Mouse (Mus musculus) megakaryocyte-erythroid progenitor cell, adult 5-6 weeks (primary cell): Measurements from ENCODE around the gene Zfp90. TPM values are rescaled to one million over a fixed set of nuclear protein-coding genes. Genes with fewer than 3 reads are reported as not detected.
A peak's percentile ranks its signal among the peaks of the same experiment; 100 is the strongest.
"Not testable (repeated sequence)": the region's sequence is repeated elsewhere in the genome, so short reads cannot be mapped to it uniquely, and the experiment has no call there.

ENCODE experiments used
- ATAC-seq: replicated peaks from 2 replicates; pipeline ENCODE4 v1.8.0; 2016; ENCODE audit warnings: mild to moderate bottlenecking, inconsistent platforms; ENCODE audit not compliant: severe bottlenecking, poor library complexity, low FRiP score, low TSS enrichment
- total RNA-seq, 2 experiments: library from RNA; stranded (forward) in 1 of 2; stranded (reverse) in 1 of 2; fragments of 200-1000, 215-1000 nt in 1 of 2; fragments of >200 nt in 1 of 2; fragmentation: Nextera tagmentation in 1 of 2; gene quantifications; 2 replicates each; pipeline ENCODE4 v1.2.3; 2014 to 2017

Gene Zfp90
- total RNA-seq, 2 experiments from 2014 or later = 5.3 to 9.5 TPM

DNA sequence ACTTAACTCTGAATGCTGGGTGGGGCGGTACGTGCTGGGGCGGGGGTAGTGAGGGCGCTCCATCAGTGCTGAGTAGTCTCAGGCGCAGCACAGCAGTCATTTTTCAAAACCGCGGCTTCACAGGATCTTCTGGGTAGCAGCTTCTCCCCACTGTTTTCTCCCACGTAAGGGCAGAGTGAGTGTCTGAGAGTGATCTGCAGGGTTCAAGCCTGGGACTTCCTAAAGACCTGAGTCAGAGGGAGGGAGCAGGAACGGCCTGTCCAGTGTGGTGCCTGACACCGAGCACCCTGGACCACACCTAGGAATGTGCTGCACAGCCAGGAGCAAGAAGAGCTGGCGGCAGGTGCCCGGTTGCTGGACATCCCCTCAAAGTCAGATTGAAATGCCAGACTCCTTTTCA is 16.0 kb downstream of the Zfp90 start:
- no peak for ATAC-seq

DNA sequence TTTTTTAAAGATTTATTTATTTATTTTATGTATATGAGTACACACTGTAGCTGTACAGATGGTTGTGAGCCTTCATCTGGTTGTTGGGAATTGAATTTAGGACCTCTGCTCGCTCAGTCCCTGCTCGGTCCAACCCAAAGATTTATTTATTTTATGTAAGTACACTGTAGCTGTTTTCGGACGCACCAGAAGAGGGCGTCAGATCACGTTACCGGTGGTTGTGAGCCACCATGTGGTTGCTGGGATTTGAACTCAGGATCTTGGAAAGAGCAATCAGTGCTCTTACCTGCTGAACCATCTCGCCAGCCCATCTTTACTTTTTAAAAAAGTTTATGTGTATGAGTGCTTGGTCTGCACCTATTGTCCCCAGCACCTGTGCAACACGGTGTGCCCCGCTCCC is 16.8 kb downstream of the Zfp90 start:
- ATAC-seq = not testable (repeated sequence)

DNA sequence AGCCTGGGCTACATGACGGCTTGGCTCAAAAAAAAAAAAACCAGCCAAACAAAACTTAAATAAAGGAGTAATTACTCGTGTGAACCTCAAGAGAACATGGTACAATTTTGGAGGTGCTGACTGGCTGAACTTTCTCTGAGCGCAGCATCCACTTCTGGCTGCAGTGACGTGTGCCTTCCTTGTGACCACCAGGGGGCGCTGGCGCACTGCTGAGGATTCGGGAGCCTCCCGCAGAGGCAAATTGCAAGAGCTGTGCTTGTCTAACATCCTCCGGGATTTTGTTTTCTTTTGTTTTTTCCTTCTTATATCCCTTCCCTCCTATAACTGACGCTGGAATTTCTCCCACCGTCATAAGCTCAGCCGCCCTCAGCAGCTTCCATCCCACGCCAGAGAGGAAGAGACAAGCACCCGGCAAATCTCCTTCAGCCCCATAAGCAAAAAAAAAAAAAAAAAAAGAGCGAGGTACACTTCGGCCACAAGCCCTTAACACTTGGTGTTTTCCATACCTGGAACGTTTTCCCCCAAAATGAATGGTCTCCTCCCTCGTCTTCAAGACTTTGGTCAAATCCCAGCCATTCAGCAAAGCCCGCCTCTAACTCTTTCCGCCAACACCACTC is 17.9 kb downstream of the Zfp90 start:
- peak; percentile 88 for ATAC-seq

DNA sequence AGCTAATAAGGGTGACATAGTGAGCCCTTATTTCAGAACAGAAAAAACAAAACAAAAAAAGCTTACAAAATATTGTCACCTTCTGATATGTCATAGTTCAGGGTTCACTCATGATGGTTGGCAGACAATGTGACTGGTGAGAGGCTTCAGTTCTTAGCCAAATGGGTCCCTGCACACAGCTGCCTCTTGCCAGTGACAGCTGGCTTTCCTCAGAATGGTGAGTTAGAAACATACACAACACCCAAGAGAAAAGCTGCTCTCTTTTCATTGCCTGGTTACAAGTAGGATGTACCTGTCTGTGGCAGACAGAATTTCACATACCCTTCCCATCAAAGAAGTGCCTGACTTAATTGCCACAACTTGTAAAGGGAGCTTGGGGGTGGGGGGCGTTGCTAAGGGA is 18.5 kb downstream of the Zfp90 start:
- no peak for ATAC-seq

DNA sequence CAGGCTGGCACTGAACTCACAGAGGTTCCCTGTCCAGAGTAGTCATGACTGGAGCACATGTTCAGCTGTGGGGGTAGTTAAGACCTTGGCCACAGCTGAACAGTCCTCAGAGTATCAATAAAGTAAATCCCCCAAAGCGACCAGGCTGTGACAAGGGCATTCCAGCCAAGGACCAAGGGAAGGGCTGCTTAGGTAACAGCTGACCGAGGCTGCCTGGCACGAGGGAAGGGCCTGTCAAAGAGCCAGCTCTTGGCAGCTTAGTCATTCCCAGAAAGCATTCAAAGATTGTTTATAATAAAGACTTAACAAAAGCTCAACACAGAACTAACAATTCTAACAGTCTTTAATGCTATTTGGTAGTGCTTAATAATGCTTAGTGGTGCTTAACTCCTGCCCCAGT is 22.7 kb downstream of the Zfp90 start:
- ATAC-seq = no peak

DNA sequence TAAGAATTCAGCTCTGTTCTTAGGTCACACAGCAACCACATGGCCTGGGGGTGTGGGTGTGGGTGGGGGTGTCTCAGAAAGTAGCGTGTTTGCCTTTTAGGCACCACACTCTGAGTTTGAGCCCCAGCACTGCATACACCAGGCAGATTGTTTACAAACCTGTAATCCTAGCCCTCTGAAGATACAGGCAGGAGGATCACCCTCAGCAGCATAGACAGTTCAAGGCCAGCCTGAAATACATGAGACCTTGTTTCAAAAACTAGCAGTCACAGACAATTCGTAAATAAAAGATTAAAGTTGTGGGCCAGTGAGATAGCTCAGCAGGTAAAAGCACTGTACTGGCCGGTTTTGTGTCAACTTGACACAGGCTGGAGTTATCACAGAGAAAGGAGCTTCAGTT is 25.0 kb downstream of the Zfp90 start:
- ATAC-seq = no peak

DNA sequence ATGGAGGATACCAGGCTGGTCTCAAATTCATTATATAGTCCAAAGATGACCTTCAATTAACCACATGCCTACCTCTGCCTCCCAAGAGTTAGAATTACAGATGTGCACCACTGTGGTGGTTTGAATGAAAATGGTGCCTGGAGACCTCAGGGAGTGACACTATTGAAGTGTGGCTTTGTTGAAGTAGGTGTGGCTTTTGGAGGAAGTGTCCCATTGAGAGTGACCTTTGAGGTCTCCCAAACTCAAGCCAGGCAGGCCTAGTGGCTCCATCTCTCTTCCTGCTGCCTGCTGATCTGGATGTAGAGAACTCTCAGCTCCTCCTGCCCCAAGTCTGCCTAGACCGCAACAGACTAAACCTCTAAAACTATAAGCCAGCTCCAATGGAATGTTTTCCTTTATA is 27.6 kb downstream of the Zfp90 start:
- no peak for ATAC-seq

DNA sequence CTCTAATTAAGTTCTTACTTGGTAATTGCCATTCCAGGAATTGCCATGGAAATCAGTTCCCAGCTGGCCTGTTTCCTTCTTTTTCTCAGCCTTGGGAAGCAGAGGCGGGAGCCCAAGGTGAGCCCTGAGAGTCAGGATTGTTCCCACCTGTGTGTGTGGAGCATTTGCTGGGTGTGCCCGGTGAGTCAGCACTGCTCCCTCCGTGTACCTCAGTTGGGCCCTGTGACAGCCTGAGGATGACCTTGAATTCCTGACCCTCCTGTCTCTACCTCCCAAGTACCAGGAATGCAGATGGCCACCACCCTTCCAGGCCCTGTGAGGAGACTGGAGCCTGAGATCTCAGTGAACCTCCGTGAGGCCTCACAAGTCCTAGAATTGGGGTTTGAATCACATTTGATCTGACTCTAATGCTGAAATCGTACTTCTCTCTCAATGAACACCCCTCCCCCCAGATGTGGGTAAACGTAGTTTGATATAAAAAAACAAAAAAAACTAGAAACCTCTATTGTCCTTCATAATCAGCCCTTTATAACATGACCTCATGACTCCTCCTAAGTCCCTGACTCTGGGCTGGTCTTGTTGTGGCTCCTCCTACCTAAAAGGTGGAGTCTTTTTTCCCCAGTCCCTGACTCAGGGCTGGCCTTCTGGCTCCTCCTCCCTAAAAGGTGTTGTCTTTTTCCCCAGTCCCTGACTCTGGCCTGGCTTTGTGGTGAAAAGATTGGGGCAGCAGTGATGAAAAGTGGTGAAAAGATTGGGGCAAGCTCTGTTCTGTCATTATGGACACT is 36.4 kb downstream of the Zfp90 start:
- ATAC-seq = no peak

DNA sequence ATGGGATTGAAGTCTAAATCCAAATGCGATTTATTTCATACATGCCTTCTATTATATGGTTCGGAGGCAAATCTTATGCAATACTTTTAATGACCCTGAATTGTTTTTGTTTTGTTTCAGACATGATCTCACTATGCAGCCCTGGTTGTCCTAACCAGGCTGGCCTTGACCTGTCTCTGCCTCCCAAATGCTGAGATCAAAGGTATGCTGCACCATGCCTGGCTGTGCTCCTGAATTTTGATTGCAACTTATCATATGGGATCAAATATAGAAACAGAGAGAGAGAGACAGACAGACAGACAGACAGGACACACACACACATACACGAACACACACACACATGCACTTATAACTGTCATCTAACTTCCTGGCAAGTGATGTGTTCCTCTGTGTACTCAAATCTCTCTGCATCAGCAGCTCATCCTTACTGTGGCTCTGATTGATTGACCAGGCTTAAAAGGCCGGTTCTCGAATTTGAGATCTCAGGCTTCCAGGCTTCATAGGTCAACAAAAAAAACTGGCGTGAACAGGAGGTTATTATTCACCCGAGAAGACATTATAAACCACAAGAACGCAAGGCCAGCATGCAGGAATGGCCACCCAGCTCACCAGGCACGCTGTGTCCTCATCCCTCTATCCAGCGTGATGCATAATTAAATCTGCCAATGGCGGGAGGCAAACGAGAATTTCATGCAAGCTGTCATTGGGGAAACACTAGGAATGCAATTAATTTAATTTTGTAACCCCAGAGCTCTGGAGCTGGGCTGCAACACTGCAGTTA is 37.8 kb downstream of the Zfp90 start:
- no peak for ATAC-seq

DNA sequence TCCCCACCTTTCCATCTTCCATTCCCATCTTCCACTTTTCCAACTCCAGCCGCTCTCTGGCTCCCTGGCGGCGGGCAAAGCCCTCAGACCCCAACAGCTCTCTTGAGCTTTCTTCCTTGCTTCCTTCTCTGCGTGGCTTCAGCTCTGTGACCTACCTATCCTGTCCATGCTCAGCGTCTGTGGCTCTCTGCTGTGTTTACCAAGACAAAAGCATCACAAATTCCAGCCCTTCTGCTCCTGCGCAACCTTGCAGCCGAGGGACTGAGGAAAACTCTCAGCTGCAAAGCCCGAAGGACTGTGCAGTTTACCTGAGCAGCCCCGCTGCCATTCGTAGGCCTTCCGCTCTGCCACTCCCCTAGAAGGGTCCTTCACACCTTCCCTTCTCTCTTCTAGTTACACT is 38.9 kb downstream of the Zfp90 start:
- ATAC-seq = no peak

DNA sequence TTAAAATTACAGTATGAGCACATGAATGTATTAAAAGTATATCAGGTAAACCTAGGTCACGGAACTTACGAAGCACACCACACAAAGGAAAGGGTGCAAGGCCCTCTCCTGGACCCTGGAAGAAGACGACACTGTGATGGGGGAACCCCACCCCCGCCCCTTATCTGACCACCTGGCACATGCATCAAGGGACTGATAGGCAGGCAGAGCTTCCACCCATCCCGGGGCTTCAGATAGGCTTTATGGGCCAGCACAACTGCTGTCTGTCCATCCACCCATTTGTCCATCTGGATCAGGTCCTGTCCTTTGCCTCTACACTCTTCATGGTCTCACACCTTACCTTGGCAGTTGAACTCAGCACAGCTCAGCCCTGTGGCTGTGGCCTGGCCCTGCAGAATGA is 47.0 kb downstream of the Zfp90 start:
- 0 out of 2 replicates have a peak, but pooled peaks have one; percentile 10 for ATAC-seq

DNA sequence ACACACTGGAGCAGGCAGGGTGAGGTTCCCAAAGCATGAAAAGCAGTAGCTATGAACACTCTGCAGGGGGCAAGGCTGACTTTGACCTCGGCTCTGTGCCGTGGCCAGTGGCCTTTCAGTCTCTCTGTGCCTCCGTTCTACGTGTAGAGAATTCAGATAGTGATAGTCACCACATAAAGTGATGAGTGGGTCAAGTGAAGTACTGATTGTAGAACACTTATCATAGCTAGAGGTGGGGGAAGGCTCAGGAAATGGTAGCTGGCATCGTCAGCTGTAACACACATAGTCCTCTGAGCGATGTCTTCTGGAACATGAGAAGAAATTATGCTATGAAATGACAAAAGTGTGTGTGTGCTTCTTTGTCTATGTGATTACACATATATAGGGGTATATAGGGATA is 48.7 kb downstream of the Zfp90 start:
- no peak for ATAC-seq

DNA sequence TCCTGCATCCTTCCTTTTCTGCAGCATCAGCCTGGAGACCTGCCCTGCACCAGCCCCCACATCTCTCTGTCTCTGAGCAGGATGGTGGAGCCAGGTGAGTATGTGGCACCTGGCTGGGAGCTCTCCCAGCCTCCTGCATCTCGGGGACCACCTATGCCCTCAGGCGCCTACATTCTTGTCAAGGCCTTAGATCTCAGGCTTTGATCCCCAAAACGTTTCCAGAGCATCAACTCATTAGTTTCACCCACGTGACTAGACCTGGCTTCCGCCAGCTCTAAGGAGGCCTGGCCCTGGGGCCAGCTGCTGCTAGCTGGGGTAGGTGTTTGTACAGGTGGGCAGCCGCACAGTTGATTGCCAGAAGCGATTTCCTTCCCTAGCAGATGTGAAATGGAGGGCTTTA is 54.4 kb downstream of the Zfp90 start:
- ATAC-seq = no peak

DNA sequence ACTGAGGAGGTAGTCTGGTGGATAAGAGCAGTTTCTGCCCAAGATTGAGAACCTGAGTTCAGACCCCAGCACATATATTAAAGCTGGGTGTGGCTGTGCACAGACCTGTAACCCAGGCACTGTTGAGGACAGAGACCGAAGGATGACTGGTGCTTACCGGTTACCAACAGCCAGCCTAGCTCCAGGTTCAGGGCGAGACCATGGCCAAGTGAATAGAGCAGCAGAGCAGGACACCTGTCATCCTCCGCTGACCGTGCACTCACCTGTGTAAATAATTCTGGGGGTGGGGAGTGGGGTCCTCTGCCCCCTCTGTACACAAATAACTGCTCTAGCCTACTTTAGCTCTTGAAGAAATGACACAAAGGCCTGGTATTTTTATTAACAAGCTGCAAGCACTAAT is 58.9 kb downstream of the Zfp90 start:
- no peak for ATAC-seq

Other genes with a start within 250 kb of the Zfp90 start
- gene Slc7a6, start 246.5 kb upstream of the Zfp90 start, total RNA-seq (2014; fragmentation: Nextera tagmentation) = 2.6 and 4.2 TPM in 2 replicates
- gene Slc7a6, start 246.5 kb upstream of the Zfp90 start, total RNA-seq (2017) = 5.1 and 6.7 TPM in 2 replicates
- gene Slc7a6os, start 204.4 kb upstream of the Zfp90 start, total RNA-seq (2014; fragmentation: Nextera tagmentation) = 32.7 and 47.9 TPM in 2 replicates
- gene Slc7a6os, start 204.4 kb upstream of the Zfp90 start, total RNA-seq (2017) = 50.5 and 58.1 TPM in 2 replicates
- gene Prmt7, start 204.4 kb upstream of the Zfp90 start, total RNA-seq (2014; fragmentation: Nextera tagmentation) = 30.3 and 47.7 TPM in 2 replicates
- 55.0 and 60.4 TPM in 2 replicates for gene Prmt7, start 204.4 kb upstream of the Zfp90 start, total RNA-seq (2017)
- 0.07 TPM in 1 of 2 replicates, not detected in the other for gene Smpd3, start 77.3 kb upstream of the Zfp90 start, total RNA-seq (2014; fragmentation: Nextera tagmentation)
- gene Smpd3, start 77.3 kb upstream of the Zfp90 start, total RNA-seq (2017) = not detected in 2 replicates
- gene 6030452D12Rik, start 85.2 kb downstream of the Zfp90 start, total RNA-seq (2014; fragmentation: Nextera tagmentation) = not detected in 2 replicates
- not detected in 2 replicates for gene 6030452D12Rik, start 85.2 kb downstream of the Zfp90 start, total RNA-seq (2017)
- gene Cdh3, start 95.6 kb downstream of the Zfp90 start, total RNA-seq (2014; fragmentation: Nextera tagmentation) = not detected in 2 replicates
- gene Cdh3, start 95.6 kb downstream of the Zfp90 start, total RNA-seq (2017) = not detected in 2 replicates
- 32.9 and 41.2 TPM in 2 replicates for gene Gm10073, start 158.1 kb downstream of the Zfp90 start, total RNA-seq (2014; fragmentation: Nextera tagmentation)
- gene Gm10073, start 158.1 kb downstream of the Zfp90 start, total RNA-seq (2017) = 12.5 and 19.6 TPM in 2 replicates
- not detected in 2 replicates for gene Cdh1, start 188.0 kb downstream of the Zfp90 start, total RNA-seq (2014; fragmentation: Nextera tagmentation)
- 0.61 TPM in 1 of 2 replicates, not detected in the other for gene Cdh1, start 188.0 kb downstream of the Zfp90 start, total RNA-seq (2017)